Mouse (Mus musculus) heart, postnatal 0 days (tissue): ENCODE data around the gene Flvcr2. TPM values are rescaled to one million over a fixed set of nuclear protein-coding genes. Genes with fewer than 3 reads are reported as not detected.

Experiments used
- ATAC-seq: fragments of 200-750 bp; cut with Nextera tagmentation; 2 replicates; pipeline ENCODE4 v1.8.0; 2017; ENCODE audit warnings: low read depth, moderate number of reproducible peaks, moderate library complexity; ENCODE audit not compliant: insufficient read depth
- DNase-seq: peaks from one replicate; pipeline ENCODE4 v3.0.0-alpha.2; 2016; ENCODE audit warnings: low spot score
- H3K27ac ChIP-seq: fragments of 300-500 bp; sonication (generic); 2 replicates; pipeline ENCODE4 v1.5.1; 2014; ENCODE audit warnings: low read depth, mild to moderate bottlenecking
- H3K27me3 ChIP-seq: fragments of 300-500 bp; sonication (generic); 2 replicates; pipeline ENCODE4 v1.6.1; 2014; ENCODE audit warnings: low read length, mixed read lengths; ENCODE audit not compliant: control insufficient read depth, insufficient read depth
- H3K36me3 ChIP-seq: fragments of 300-500 bp; sonication (generic); replicated peaks from 2 replicates; pipeline ENCODE4 v1.6.1; 2014; ENCODE audit warnings: low read length, mixed read lengths; ENCODE audit not compliant: control insufficient read depth, insufficient read depth
- H3K4me1 ChIP-seq: fragments of 300-500 bp; sonication (generic); 2 replicates; pipeline ENCODE4 v1.6.1; 2014; ENCODE audit warnings: antibody characterized with exemption; ENCODE audit not compliant: control insufficient read depth, insufficient read depth
- H3K4me2 ChIP-seq: fragments of 300-500 bp; sonication (generic); 2 replicates; pipeline ENCODE4 v1.6.1; 2014; ENCODE audit warnings: low read depth, mild to moderate bottlenecking, low read length, moderate library complexity
- H3K4me3 ChIP-seq: fragments of 300-500 bp; sonication (generic); 2 replicates; pipeline ENCODE4 v1.5.1; 2014; ENCODE audit warnings: low read depth, low read length
- H3K9ac ChIP-seq: fragments of 300-500 bp; sonication (generic); replicated peaks from 2 replicates; pipeline ENCODE4 v1.6.1; 2014; ENCODE audit warnings: low read depth, low read length, mixed read lengths
- H3K9me3 ChIP-seq: fragments of 300-500 bp; sonication (generic); replicated peaks from 2 replicates; pipeline ENCODE4 v1.6.1; 2016; ENCODE audit warnings: low read length; ENCODE audit not compliant: control insufficient read depth
- CTCF ChIP-seq: IDR thresholded peaks from 2 replicates; pipeline ENCODE4 v1.5.1; 2016; ENCODE audit warnings: antibody characterized with exemption, control low read depth, low read depth
- EP300 ChIP-seq: IDR thresholded peaks from 2 replicates; pipeline ENCODE4 v1.6.1; 2016; ENCODE audit warnings: antibody characterized with exemption, low read depth
- WGBS: fragments of 180-500 bp; shearing (Covaris S2); extraction: QIAGEN DNeasy Blood & Tissue Kit; methylation state at CpG from one replicate; pipeline ENCODE4 v1.1.7; 2014; 5-methylcytosine and 5-hydroxymethylcytosine counted together
- polyA plus RNA-seq: library from polyadenylated mRNA; unstranded; fragments of >200 nt; fragmentation: Nextera tagmentation; extraction: Ambion mirVana; gene quantifications from 2 replicates; pipeline ENCODE4 v1.2.1, GENCODE M21; 2015
- total RNA-seq: library from RNA; depleted of rRNA; stranded (reverse); fragments of >200 nt; gene quantifications from 2 replicates; pipeline ENCODE4 v1.2.3, GENCODE M21; 2014; ENCODE audit warnings: low replicate concordance

The Flvcr2 gene
- total and polyA plus RNA-seq, 2 experiments from 2014 or later = 7.3 to 28.2 TPM

- no peak for TF ChIP-seq CTCF
- no peak for TF ChIP-seq EP300
- H3K4me1 ChIP-seq = no peaks in the 10 kb centered on the region; the same call in none of the 2 replicates
- no peak overlapping the region for H3K4me2 ChIP-seq
- H3K27ac ChIP-seq = no peak overlapping the region
- no peaks in the 10 kb centered on the region for H3K9me3 ChIP-seq
- ATAC-seq (no peak), DNase-seq (no peak)
- no peaks in the 10 kb centered on the region for H3K36me3 ChIP-seq
- no peak overlapping the region for H3K4me3 ChIP-seq
- 50% methylated on average over 3 of the region's 3 CpGs for WGBS
- no peak overlapping the region for H3K9ac ChIP-seq
- no peaks in the 10 kb centered on the region for H3K27me3 ChIP-seq
Observed at GRCm38 (mm10) chr12:85703507-85703906, 42.8 kb upstream of the Flvcr2 start.

DNA sequence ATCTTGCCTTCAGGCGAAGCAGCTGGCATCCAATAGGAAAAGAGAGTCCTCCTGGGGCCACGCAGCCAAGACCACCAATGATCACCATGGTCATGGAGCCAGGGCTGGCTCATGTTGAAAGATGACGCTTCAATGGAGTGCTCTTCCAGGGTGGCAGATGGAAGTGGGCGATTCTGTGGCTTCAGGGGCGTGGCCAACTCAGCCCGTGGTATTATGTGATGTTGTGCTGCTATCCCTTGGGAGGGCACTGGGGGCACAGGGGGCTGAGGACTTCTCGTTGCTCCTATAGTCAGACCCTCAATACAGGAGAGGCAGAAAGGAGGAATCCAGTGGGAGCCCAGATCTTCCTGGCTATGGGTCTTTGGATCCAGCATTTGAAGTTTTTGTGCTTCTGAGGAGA lies 41.8 kb upstream of the Flvcr2 start:
- Histone ChIP-seq H3K27me3 (no peaks in the 10 kb centered on the region), H3K9ac (no peak overlapping the region), H3K4me1 (no peaks in the 10 kb centered on the region; the same call in none of the 2 replicates), H3K4me2 (no peak overlapping the region), H3K27ac (peak overlapping the region; percentile 80), H3K4me3 (no peak overlapping the region), H3K9me3 (no peaks in the 10 kb centered on the region), H3K36me3 (no peaks in the 10 kb centered on the region)
- TF ChIP-seq CTCF = no peak
- no peak for TF ChIP-seq EP300
- no peak for DNase-seq
- ATAC-seq = no peak
- 74% methylated on average over 7 of the region's 7 CpGs for WGBS

DNA sequence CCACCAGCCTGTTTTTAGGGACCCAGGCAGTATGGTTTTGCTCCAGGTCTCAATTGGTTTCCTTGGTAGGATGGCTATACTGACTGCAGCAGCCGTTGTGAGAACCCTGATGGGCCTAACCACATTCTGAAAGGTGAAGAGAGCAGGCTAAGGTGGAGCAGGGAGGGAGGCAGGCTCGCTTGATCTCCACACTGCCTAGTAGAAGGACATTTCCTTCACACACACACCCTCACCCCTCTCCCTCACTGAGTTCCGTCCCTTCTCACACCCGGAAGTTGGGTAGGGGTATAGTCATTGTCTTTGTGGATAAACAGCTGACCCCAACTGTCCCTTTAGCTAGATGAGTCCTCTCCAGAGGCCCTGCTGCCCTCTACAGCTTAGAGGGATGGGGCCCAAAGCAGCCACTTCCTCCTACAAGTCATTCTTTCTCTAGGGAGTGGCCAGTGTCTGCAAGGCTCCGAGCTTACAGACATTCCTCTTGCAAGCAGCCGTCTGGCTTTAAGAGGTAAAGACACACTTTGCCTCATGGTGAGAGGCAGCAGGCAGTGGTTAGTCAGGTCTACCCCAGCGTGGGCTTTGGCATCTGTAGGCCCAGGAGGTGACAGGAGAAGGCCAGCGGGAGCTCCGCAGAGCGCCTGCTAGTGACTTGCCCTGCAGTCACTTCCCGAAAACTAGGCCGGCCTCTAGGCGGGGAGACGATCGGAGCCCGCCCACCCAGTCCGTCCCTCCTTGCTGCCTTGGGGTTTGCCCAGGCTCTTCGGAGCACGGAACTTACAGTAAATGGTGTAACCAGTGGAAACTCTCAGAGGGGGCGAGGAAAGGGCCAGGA lies 41.1 kb upstream of the Flvcr2 start:
- Histone ChIP-seq H3K4me2 (peak overlapping the region; percentile 81), H3K27me3 (no peaks in the 10 kb centered on the region), H3K4me1 (no peaks in the 10 kb centered on the region; the same call in none of the 2 replicates), H3K4me3 (peak overlapping the region; percentile 52), H3K27ac (peak overlapping the region; percentile 80), H3K9me3 (no peaks in the 10 kb centered on the region), H3K36me3 (no peaks in the 10 kb centered on the region), H3K9ac (peak overlapping the region; percentile 64)
- no peak; the same call in 1 of the 2 replicates for TF ChIP-seq EP300
- peak; percentile 21; the same call in 1 of the 2 replicates for TF ChIP-seq CTCF
- ATAC-seq = peak; percentile 91
- DNase-seq = peak; percentile 78
- WGBS = 10% methylated on average over 20 of the region's 20 CpGs

DNA sequence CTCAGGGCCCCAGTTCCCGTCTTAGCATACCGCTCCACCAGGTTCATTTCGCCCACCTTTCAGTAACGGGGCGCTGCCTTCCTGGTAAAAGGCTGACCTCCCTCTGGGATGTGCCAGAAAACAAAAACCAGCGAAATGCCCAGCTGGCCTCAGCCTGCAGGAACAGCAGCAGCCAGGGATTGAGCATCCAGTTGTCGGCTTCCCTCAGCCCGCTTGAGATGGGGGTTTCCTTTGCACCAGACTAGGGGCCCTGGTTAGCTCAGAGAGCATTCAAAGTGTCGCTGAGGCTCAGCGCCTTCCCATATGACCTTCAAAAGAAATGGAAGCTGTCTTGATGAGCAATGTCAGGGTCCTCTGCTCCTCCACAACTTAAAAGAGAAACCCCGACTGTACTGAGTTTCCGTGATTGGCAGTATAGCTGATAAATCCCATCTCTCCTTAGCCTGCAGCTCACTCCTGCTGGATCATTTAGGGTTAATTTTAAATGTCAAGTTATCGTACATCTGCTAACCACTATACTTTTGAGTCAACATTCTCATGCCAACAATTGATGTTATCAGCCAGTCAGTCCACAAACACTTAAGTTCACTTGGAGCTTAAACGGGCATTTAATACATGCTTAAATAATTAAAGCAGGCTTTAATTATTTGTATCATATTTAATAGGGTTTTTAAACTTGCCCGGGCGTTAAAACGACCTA lies 40.4 kb upstream of the Flvcr2 start:
- Histone ChIP-seq H3K27me3 (no peaks in the 10 kb centered on the region), H3K4me2 (peak overlapping the region; percentile 81), H3K9ac (peak overlapping the region; percentile 64), H3K27ac (peak overlapping the region; percentile 80), H3K4me3 (peak overlapping the region; percentile 52), H3K4me1 (no peaks in the 10 kb centered on the region; the same call in none of the 2 replicates), H3K36me3 (no peaks in the 10 kb centered on the region), H3K9me3 (no peaks in the 10 kb centered on the region)
- no peak for TF ChIP-seq EP300
- no peak for TF ChIP-seq CTCF
- ATAC-seq = peak; percentile 15; the same call in 1 of the 2 replicates
- DNase-seq = no peak
- 21% methylated on average over 17 of the region's 17 CpGs for WGBS

DNA sequence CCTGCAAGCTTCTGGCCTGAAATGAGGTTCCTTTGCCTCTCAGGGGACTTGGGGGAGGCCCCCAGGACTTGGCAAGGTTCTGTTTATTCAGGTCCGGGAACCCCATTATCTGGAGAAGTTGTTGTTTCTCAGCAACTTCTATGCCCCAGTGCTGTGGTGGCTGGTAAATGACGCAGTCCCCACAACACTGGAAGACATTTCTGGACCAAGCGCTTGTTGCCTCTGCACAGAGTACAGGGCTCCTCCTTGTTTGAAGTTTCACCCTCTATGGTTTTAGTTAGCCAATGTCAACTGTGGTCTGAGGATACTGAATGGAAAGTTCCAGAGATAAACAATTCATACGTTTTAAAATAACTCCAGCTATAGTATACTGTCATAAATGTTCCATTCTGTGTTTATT lies 39.4 kb upstream of the Flvcr2 start:
- Histone ChIP-seq H3K27me3 (no peaks in the 10 kb centered on the region), H3K27ac (no peak overlapping the region), H3K9me3 (no peaks in the 10 kb centered on the region), H3K9ac (no peak overlapping the region), H3K4me1 (no peaks in the 10 kb centered on the region; the same call in none of the 2 replicates), H3K36me3 (no peaks in the 10 kb centered on the region), H3K4me3 (no peak overlapping the region), H3K4me2 (no peak overlapping the region)
- ATAC-seq (no peak), DNase-seq (no peak)
- TF ChIP-seq EP300 (no peak), CTCF (no peak)
- 61% methylated on average over 4 of the region's 4 CpGs for WGBS
